29 mouse cellular contexts compared by ENCODE assay signal in the genomic region with DNA sequence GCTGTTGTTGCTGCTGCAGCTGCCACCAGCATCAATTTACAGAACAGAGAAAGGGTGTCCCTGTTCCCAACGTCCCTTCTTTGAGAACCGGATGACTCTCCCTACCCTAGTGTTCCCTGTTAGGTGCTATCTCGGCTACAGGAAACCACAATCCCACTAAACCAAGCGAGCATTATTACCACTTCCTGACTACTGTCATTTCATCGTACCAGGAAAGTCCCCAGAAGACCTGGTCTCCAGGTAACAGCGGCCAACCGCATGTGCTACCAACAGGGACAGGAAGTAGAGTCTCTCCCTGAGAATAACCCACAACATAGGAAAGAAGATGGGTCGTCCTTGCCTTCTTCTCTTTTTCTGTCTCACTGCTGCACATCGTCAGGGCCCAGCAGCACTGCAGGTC.
DNase-seq lines count a peak whose midpoint lies in the region; ATAC-seq lines count a peak whose summit lies in the region.
"Had no signal": no experiment of that assay in that cellular context is flagged by ENCODE, and none has a peak within 500 bp of the region (broad histone marks: within the 10 kb centered on the region; RNA-seq: fewer than 3 reads in every experiment).

No protein-coding gene starts in this region.

- no peak for ATAC-seq in megakaryocyte, adult 5-6 weeks (ENCODE audit: poor library complexity, severe bottlenecking)
- ATAC-seq in megakaryocyte progenitor cell, adult 5-6 weeks (replicated peaks; ENCODE audit: poor library complexity), result 0 out of 2 replicates have a peak, but pooled peaks have one; percentile 17
- ATAC-seq: forebrain, embryonic 13.5 days; hindbrain, embryonic 16.5 days; intestine, embryonic 16.5 days had no signal

- peak overlapping the region; percentile 78 for H3K4me3 ChIP-seq in megakaryocyte, embryonic 14.5 days (replicated peaks)
- no peak overlapping the region for H3K4me3 ChIP-seq in embryonic facial prominence, embryonic 10.5 days
- H3K4me3 ChIP-seq: forebrain, embryonic 13.5 days; heart, adult 2 months; heart, embryonic 13.5 days; liver, embryonic 15.5 days; midbrain, embryonic 12.5 days; myocyte; neural tube, embryonic 13.5 days had no signal

- 0 out of 2 replicates have a peak, but pooled peaks cover 2% of the 10 kb centered on the region for H3K9me3 ChIP-seq in megakaryocyte, embryonic 14.5 days
- H3K9me3 ChIP-seq in embryonic facial prominence, embryonic 10.5 days, result no peaks in the 10 kb centered on the region
- H3K9me3 ChIP-seq: forebrain, embryonic 13.5 days; heart, embryonic 13.5 days; liver, embryonic 15.5 days; midbrain, embryonic 12.5 days; neural tube, embryonic 13.5 days had no signal

- DNase-seq in c-Kit-positive CD71-negative TER-119-negative erythroid progenitor cells, embryonic 14.5 days (ENCODE audit: low read depth), result peak; percentile 4
- DNase-seq in thymus, postnatal 36 days, result peak; percentile 13 to 14
- DNase-seq in kidney, postnatal 4 days, result no peak
- no peak for DNase-seq in embryonic facial prominence, embryonic 10.5 days (ENCODE audit: low spot score)
- no peak for DNase-seq in urinary bladder, postnatal 14 days (ENCODE audit: low spot score)
- DNase-seq: adrenal gland, postnatal 10 days; cerebellum, adult 11 months; cerebellum, adult 9-11 months; gastrocnemius, postnatal 36 days; heart, adult 2 months; heart, postnatal 14 days; kidney, adult 8-10 months; layer of hippocampus, postnatal 36 days; liver; lung, embryonic 14.5 days; lung, postnatal 14 days; right cerebral cortex, postnatal 4 days had no signal

- 84% methylated on average over 9 of the region's 9 CpGs for WGBS in embryonic facial prominence, embryonic 10.5 days

- peaks cover 14% of the 10 kb centered on the region for H3K4me1 ChIP-seq in megakaryocyte, embryonic 14.5 days
- no peaks in the 10 kb centered on the region for H3K4me1 ChIP-seq in embryonic facial prominence, embryonic 10.5 days
- H3K4me1 ChIP-seq: forebrain, embryonic 13.5 days; heart, embryonic 13.5 days; liver, embryonic 15.5 days; midbrain, embryonic 12.5 days had no signal

- no peak overlapping the region for H3K27ac ChIP-seq in embryonic facial prominence, embryonic 10.5 days (replicated peaks)
- H3K27ac ChIP-seq: forebrain, embryonic 13.5 days; heart, adult 2 months; heart, embryonic 13.5 days; kidney, postnatal 0 days; liver, embryonic 15.5 days; midbrain, embryonic 12.5 days; neural tube, embryonic 13.5 days had no signal

- H3K27me3 ChIP-seq in megakaryocyte, embryonic 14.5 days (replicated peaks), result no peaks in the 10 kb centered on the region
- H3K27me3 ChIP-seq in embryonic facial prominence, embryonic 10.5 days (replicated peaks; ENCODE audit: low read depth, poor library complexity, severe bottlenecking), result no peaks in the 10 kb centered on the region
- H3K27me3 ChIP-seq: forebrain, embryonic 13.5 days; heart, embryonic 13.5 days; liver, embryonic 15.5 days; midbrain, embryonic 12.5 days; neural tube, embryonic 13.5 days had no signal

- H3K36me3 ChIP-seq in megakaryocyte, embryonic 14.5 days (replicated peaks; ENCODE audit: low read length), result no peaks in the 10 kb centered on the region
- no peaks in the 10 kb centered on the region for H3K36me3 ChIP-seq in embryonic facial prominence, embryonic 10.5 days (replicated peaks)
- H3K36me3 ChIP-seq: heart, embryonic 13.5 days; liver, embryonic 15.5 days; midbrain, embryonic 12.5 days; neural tube, embryonic 13.5 days had no signal

Comparison
In these comparisons a context has a peak if more than half of its experiments do, and no peak if none do; other contexts are left out.
1. DNase-seq: peak in c-Kit-positive CD71-negative TER-119-negative erythroid progenitor cells, embryonic 14.5 days (single experiment) and thymus, postnatal 36 days (2 of 2); none in kidney, postnatal 4 days (0 of 2), embryonic facial prominence, embryonic 10.5 days (single experiment) and urinary bladder, postnatal 14 days (single experiment).